Mouse (Mus musculus): ENCODE results near the gene Ank. TPM values are rescaled to one million over a fixed set of nuclear protein-coding genes. Genes with fewer than 3 reads are reported as not detected.
A peak's percentile ranks its signal among the peaks of the same experiment; 100 is the strongest.
"Not testable (repeated sequence)": the region's sequence is repeated elsewhere in the genome, so short reads cannot be mapped to it uniquely, and the experiment has no call there.

Ank gene
- polyA plus RNA-seq, 1 experiment, result 57.5 TPM

- DNase-seq (ENCODE audit: low read depth), result no peak
Measured at GRCm38 (mm10) chr15:27467081-27467491, 609 bp downstream of the Ank start.

- no peak for DNase-seq (ENCODE audit: low read depth)
Measured at GRCm38 (mm10) chr15:27467641-27468040, 1.2 kb downstream of the Ank start.

DNA sequence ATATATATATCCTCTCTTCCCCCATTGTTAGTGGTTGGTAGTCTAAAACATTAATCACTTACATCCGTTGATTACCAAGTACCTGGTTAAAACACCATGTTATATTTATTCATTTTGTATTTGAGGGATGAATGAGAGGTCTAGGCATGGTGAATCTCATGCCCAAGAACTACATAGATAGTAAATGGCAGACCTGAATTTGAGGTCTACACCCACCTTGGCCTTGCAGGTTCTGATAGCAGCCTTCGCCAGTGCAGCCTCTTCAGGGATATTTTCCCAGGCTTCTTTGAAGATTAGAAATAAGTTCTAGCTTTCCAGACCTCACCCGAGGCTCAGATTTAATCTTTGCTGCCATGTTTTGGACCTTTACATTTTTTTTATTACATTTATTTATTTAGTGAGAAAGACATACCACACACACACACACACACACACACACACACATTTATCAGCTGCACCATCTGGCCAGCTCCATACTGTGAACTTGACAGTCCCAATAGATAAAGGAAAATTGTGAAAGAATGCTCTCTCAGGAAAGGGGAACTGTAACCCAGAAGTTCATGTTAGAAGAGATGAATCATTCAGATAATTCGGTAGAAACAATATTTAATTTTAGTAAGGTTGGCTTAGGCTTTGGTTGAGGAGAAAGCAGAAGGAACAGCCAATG lies 2.5 kb downstream of the Ank start:
- DNase-seq (ENCODE audit: low read depth), result no peak

DNA sequence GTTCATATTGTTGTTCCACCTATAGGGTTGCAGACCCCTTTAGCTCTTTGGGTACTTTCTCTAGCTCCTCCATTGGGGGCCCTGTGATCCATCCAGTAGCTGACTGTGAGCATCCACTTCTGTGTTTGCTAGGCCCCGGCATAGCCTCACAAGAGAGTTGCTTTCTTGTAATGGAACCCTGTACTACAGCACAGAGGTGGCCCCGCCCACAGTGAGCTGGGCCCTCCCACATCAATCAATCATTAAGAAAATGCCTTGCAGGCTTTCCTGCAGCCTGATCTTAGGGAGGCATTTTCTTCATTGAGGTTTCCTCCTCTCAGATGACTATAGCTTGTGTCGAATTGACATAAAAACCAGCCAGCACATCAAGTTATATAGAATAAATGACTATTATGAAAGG lies 3.9 kb downstream of the Ank start:
- not testable (repeated sequence) for DNase-seq (ENCODE audit: low read depth)

- DNase-seq (ENCODE audit: low read depth), result no peak
Measured at GRCm38 (mm10) chr15:27472315-27472714, 5.8 kb downstream of the Ank start.

DNA sequence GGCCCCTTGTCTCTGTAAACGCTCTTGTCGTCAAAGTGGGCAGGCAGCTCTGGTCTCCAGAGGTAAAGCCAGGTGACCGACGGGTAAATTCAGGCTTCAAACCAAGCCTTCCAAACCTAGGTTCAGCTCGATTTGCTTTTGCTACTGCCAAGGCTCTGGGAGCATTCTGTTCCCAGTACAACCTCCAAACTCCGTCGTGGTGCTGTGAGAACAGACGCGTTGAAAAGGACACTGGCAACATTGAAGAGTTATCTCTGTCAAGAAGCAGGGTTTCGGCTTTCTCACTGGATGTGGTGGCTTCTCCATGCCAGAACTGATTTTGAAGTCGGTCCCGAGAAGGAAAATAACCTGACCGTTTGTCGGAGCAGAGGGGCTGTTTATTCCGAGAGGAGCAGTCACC lies 9.5 kb downstream of the Ank start:
- no peak for DNase-seq (ENCODE audit: low read depth)

- DNase-seq (ENCODE audit: low read depth), result no peak
Measured at GRCm38 (mm10) chr15:27476671-27477070, 10.2 kb downstream of the Ank start.

DNA sequence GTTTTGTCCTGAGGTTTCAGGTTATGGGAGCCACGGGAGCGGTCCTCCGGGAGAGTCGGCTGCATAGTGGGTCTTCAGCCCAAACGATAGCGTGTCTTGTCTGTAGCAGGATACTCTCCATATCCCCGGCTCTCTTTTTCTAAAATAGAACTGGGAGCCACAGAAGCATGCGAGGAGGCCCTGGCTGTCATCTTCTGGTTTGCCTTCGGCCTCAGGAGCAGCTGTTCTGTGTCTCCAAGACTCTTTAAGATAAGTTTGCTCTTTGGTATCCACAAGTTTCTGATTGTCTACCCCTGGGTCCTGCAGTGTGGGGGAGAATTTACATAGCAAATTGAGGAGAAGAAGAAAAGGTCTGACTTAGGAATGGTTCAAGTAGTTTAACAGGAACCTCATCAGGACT lies 10.7 kb downstream of the Ank start:
- no peak for DNase-seq (ENCODE audit: low read depth)

DNA sequence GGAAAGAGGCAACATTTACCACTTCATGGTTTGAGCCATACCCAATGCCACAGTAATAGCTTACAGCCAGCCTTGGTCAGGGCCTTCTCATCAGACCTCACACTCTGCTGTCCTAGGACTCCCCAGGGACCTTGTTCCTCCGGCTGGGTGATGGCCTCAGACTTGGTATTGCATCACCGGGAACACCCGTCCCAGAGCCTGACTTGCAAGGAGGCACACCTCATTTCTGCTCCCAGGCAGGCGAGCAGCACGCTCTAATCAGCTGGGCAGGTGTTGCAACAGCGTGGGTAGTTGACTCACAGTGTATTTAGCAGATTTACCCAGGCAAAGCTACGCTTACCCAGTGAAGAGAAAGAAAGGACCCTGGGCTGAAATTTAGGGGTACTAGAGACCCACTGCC lies 11.2 kb downstream of the Ank start:
- DNase-seq (ENCODE audit: low read depth), result peak; percentile 79

DNA sequence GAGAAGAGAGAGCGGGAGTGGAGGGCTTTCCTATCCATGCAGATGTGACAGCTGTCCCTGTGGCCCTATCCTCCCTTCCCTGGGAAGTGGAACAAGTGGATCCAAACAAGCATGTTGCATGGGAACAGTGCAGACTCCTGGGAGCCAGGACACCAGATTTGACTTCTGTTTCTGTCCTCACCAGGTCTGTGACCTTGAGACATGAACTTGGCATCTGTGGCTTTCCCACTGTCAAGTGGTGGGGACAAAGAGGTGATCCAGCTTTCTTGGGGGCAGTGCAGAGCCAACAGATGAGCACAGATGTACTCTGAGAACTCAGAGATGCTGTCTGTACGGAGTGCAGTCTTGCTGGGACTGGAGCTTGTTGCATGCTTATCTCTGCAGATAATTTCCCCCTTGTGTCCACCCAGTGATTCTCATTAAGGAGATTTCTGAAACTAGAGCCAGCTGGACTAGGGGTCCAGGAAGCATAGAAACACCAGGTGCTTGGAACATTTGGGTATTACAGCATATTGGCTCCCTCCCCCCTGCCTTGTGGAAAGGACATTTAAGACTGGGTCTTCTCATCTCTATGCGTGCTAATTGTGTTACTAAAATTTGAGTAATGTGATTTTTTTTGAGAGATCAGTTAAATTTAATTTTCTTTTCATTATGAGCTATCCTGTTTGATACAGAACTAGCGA lies 14.0 kb downstream of the Ank start:
- DNase-seq (ENCODE audit: low read depth), result no peak

DNA sequence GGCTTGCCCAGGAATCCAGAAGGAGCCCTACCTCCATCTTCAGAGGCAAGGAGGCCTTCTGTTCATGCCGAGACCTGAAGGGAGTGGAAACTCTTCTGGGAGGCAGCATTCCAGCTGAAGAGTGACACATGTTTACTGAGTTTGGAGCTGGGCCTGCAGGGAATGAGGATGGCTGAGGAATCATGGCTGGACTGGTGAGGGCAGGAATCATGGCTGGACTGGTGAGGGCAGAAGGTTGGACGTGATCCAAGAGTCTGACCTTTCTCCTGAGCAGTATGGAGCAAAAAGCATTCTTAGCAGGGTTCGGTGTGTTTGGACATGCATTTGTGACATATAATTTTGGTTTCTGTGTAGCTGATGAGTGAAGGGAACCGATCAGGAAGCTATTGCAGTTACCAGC lies 15.5 kb downstream of the Ank start:
- no peak for DNase-seq (ENCODE audit: low read depth)

GRCm38 (mm10) chr15:27483183-27483582 lies 16.7 kb downstream of the Ank start:
- no peak for DNase-seq (ENCODE audit: low read depth)

DNA sequence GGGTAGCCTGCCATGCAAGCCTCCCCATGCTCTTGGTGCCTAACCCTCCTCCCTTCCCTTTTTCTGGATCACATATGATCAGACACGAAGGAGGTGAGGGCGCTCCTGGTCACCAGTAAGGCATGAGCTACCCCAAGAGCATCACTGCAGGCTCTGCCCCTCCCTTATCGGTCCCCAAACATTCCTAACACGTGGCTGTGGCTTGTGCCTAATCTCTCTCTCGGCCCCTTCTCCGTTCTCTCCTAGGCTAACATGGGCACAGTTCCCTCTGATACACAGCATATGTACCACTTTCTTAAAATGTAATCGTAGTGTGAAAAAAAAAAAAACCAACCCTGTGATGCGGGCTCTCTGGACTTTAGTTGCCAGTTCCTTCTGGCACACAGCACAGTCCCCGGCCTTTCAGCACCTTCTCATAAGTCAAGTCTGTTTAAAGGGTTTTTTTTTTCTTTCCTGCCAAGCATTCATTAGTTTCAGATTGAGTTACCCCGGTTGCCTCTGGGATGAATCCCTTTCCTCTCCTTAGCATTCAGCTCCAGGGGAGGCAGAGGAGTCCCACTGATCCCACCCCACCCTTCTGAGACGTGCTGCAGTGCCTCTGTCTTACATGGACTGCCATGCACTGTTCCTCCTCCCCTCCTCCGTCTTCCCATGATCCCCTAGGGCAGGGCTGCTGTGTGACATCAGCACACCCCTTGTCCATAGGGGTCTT lies 19.2 kb downstream of the Ank start:
- DNase-seq (ENCODE audit: low read depth), result no peak

- no peak for DNase-seq (ENCODE audit: low read depth)
Measured at GRCm38 (mm10) chr15:27486279-27486618, 19.8 kb downstream of the Ank start.

GRCm38 (mm10) chr15:27487059-27487458 lies 20.6 kb downstream of the Ank start:
- no peak for DNase-seq (ENCODE audit: low read depth)

DNA sequence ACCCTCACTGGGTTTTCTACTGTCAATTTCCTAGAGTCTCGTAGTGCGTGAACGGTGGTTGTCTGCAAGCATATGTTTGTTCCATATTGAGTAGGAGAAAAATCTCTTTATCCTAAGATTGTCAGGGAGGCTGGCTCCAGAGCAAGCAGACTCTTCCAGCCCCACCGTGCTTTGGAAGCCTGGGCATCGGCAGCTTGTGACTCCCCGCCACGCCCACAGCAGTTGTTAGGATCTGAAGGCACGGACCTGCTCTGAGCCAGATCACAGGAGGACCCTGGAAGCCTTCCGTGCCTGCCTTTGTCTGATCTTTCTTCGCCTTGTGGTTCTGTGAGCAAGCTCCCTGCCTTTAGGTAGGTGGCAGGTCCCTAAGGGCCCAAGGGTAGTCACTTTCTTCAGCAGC lies 21.6 kb downstream of the Ank start:
- DNase-seq (ENCODE audit: low read depth), result no peak

GRCm38 (mm10) chr15:27490676-27491075 lies 24.2 kb downstream of the Ank start:
- no peak for DNase-seq (ENCODE audit: low read depth)

- no peak for DNase-seq (ENCODE audit: low read depth)
Measured at GRCm38 (mm10) chr15:27491425-27492070, 25.1 kb downstream of the Ank start.

DNA sequence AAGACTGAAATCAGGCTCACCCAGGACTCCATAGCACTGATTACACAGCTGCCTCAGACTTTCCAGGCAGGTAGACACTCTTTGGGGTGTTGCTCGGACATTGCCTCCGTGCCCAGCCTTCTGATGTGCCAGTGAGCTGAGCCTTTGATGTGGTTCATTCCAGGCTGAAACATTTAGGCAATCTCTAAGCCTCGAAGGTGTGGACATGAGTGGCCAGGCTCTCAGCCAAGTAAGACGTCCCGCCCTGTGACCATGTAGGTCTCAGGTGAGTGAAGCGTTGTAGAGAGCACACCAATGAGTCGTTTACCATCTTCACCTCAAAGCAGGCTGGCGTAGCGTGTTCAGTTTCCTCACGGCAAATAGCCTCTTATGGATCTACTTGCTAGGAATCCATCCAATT lies 25.7 kb downstream of the Ank start:
- no peak for DNase-seq (ENCODE audit: low read depth)

DNA sequence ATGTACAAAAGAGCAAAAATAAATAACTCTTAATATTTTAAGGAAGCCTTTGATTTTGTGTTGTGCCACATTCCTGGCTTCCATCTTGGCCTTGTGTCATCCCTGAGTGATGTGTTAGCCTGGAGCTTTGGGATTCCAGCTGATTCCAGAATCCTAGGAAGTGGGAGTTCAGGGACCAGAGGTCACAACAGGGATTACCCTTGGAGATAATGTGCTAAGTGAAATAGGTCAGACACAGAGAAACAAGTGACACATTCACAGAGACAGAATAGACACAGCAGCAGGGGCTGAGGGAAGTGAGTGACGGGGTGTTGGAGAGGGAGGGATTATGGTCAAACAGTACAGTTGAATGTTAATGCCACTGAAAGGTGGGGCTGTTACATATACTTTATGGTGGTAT lies 26.3 kb downstream of the Ank start:
- DNase-seq (ENCODE audit: low read depth), result no peak

DNA sequence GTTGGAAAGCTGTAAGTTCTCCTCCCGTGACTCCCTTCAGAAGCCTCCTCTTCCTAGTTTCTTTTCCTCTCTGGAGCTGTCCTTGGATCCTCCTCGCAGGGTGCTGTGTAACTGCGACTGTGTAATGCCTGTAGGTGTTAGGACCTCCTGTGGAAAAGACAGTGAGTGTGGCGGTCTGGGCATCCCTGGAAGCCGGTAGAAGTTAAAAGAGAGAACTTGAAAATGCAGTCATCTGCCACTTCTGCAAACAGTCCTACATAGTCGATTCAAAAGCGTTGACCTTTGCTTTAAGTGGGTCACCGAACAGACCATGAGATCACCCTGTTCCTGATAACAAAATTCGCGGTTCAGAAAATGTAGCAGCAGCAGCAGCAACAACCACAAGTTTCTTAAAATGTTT lies 27.0 kb downstream of the Ank start:
- no peak for DNase-seq (ENCODE audit: low read depth)

- DNase-seq (ENCODE audit: low read depth), result no peak
Measured at GRCm38 (mm10) chr15:27495981-27496401, 29.5 kb downstream of the Ank start.
